Mouse (Mus musculus): ENCODE measurements around the gene Plekha6.
"Not testable (repeated sequence)": the region's sequence is repeated elsewhere in the genome, so short reads cannot be mapped to it uniquely, and the experiment has no call there.

The Plekha6 gene

GRCm38 (mm10) chr1:133323333-133323732 lies 159.3 kb downstream of the Plekha6 start:
- no peak for DNase-seq (ENCODE audit: low spot score)

- no peak for DNase-seq (ENCODE audit: low spot score)
Observed at GRCm38 (mm10) chr1:133325951-133326350, 161.9 kb downstream of the Plekha6 start.

DNA sequence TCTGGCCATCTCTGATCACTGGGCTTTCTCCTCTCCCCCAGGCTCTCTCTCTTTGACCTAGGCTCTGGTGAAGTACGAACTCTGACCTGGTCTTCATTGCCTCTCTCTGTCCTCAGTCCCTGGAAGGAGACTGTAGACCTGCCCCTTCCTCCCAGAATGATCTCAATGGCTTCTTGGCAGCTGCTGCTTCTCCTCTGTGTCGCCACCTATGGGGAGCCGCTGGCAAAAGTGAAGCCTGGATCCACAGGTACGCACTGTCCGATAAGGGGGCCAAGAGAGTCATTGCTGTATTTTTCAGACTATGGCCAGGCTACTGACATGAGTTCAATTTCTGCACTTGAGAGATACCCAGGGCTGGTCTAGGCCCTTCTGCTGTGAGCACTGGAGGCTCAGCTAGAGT lies 163.1 kb downstream of the Plekha6 start:
- no peak for DNase-seq (ENCODE audit: low spot score)

DNA sequence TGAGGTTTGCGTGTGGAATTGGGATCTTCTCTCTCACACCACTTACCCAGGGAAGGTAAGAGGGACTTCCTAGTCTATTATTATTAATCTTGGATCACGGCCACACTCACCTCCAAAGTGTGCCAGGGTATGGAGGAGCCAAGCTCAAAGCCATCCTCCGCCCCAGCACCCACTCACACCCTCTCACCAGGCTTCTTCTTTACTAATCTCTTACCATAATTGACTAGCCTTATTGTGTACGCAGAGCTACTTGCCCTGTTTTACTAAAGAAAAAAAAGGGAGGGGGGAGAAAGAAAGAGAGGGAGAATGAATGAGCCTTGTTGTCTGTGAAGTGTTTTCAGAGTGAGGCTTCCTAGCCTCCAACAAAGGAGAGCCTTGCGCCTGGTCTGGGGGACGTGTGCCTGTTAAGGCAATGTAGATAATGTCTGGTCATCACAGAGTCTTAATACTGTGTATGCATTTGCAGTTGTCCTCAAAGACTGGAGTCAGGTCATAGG lies 164.3 kb downstream of the Plekha6 start:
- no peak for DNase-seq (ENCODE audit: low spot score)

DNA sequence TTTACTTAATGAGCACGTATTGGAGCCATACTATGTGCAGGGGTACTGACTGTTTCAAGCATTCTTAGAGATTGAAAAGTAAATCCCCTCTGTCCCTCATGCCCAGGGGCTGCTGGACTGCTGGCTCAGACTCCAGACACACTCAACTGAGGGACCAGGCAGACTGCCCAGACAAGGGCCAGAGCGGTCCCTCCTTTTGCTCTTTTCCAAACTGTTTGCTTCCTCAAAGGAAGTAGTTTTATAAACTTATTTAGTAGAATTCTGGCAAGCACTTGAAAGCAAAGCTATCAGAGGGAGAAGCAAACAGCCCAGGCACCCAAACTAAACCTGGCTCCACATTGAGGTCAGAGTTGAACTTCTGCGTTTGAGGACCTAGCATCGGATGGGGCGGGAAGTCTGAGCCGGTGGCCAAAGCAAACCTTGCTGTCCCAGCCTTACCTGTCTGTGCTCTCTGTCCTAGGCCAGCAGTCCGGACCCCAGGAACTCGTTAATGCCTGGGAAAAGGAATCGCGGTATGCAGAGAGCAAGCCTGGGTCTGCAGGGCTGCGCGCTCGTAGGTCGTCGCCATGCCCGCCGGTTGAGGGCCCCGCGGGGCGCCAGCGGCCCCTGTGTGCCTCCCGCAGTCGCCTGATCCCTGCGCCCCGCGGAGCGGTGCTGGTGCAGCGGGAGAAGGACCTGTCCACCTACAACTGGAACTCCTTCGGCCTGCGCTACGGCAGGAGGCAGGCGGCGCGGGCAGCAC lies 165.1 kb downstream of the Plekha6 start:
- no peak for DNase-seq (ENCODE audit: low spot score)

- no peak for DNase-seq (ENCODE audit: low spot score)
Observed at GRCm38 (mm10) chr1:133329638-133329964, 165.6 kb downstream of the Plekha6 start.

DNA sequence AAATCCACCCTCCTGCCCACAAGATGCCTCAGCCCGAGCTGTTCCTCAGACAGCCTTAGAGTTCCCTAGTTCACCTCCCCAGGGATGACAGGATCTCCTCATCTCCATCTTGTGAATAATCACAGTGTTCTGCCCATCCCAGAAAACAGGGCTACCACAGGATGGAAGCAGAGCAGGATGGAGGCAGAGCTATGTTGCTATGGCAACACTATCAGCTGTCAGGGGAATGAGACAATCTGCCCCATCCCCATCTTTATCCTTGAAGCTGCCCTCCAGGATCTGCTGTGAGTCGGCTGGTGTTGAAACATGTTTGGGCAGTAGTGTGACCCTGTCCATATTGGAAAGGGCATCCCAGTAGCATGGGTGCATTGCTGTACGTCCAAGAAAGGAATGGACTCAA lies 167.1 kb downstream of the Plekha6 start:
- DNase-seq (ENCODE audit: low spot score) = no peak

GRCm38 (mm10) chr1:133332656-133333430 lies 168.8 kb downstream of the Plekha6 start:
- no peak for DNase-seq (ENCODE audit: low spot score)

GRCm38 (mm10) chr1:133333937-133334336 lies 169.9 kb downstream of the Plekha6 start:
- no peak for DNase-seq (ENCODE audit: low spot score)

- DNase-seq (ENCODE audit: low spot score) = not testable (repeated sequence)
Observed at GRCm38 (mm10) chr1:133340403-133340802, 176.4 kb downstream of the Plekha6 start.

DNA sequence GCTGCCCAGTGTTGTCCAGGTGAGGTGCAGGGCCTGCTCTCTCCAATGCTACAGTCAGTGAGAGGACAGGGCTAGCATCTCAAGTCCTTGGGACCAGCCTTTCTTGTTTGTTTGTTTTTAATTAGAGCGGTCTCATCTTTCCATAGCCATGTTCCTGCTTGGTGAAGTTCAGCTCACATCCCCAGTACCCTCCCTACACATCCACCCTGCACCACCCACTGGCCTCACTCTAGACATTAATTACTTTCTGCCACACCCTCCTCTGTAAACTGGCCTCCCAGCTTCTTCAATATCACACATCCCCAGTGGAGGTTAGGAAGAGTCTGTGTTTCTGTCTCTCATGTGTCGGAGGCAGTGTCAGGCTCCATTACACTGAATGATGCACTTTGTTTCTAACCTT lies 180.3 kb downstream of the Plekha6 start:
- DNase-seq (ENCODE audit: low spot score) = no peak

GRCm38 (mm10) chr1:133346531-133346930 lies 182.5 kb downstream of the Plekha6 start:
- no peak for DNase-seq (ENCODE audit: low spot score)

DNA sequence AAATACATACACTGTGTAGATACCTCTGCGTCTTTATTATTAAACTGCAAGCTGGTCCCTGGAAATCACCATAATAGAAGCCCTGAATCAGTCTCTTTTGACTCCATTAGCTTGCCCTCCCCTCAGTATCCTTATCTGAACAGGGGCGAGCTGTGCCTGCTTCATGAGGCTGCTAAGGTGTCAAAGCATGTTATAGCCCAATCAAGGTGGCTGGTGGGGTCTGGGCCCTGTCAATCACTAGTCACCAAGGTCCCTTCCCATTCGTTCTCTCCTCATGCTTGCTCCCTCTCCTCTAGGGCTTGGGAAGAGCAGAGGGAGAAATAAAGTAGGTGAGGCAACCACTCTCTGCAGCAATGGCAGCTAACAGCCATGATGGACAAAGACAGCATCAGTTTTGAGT lies 183.2 kb downstream of the Plekha6 start:
- DNase-seq (ENCODE audit: low spot score) = no peak

GRCm38 (mm10) chr1:133347693-133348520 lies 183.9 kb downstream of the Plekha6 start:
- no peak for DNase-seq (ENCODE audit: low spot score)

DNA sequence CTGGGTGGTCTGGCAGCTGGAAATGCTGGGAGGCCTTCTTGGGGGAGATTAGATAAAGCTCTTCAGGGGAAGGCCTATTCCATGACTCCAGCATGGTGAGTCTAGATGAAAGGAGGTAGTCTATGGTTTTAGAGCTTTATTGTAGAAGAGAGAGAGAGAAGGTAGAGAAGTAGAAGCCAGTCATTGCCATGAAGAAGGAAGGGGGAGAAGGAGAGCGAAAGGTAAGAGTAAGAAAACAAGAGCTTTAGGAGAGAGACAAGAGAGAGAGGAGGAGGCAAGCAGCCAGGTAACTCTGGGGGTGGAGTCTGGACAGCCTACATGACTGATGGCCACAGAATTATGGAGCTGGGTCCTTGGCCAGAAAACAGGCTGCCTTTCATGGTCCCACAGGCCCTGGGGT lies 186.2 kb downstream of the Plekha6 start, which contains the start of gene Ren1:
TSS of gene Ren1 (plus strand) at position 301 of the 400 bp plus-strand sequence.
- DNase-seq (ENCODE audit: low spot score) = no peak

DNA sequence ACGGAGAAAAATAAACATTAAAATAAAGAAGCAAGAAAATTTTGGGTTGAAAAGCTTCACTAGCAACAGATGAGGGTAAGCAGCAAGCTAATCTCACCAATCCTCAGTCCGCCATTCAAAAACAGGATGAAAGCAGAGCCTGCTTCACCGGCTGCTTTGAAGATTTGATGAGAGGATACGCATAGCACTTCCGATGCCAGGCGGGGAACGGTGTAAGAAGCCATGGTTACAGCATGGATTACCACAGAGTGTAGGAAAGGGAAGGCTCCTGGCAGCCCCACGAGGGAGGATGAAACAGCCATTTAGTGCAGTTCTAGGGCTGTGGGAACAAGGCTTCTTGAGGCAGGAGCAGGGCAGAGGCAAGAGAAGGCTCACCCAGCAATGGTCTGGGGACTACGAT lies 187.8 kb downstream of the Plekha6 start:
- no peak for DNase-seq (ENCODE audit: low spot score)

Measured in left cerebral cortex, adult 11 months (tissue).